Mouse (Mus musculus) heart, postnatal 0 days (tissue): Measurements from ENCODE around the gene Cpa4. TPM values are rescaled to one million over a fixed set of nuclear protein-coding genes. Genes with fewer than 3 reads are reported as not detected.
A peak's percentile ranks its signal among the peaks of the same experiment; 100 is the strongest.

Source experiments
- ATAC-seq: fragments of 200-750 bp; cut with Nextera tagmentation; 2 replicates; pipeline ENCODE4 v1.8.0; 2017; ENCODE audit warnings: low read depth, moderate number of reproducible peaks, moderate library complexity; ENCODE audit not compliant: insufficient read depth
- DNase-seq: peaks from one replicate; pipeline ENCODE4 v3.0.0-alpha.2; 2016; ENCODE audit warnings: low spot score
- H3K27ac ChIP-seq: fragments of 300-500 bp; sonication (generic); 2 replicates; pipeline ENCODE4 v1.5.1; 2014; ENCODE audit warnings: low read depth, mild to moderate bottlenecking
- H3K27me3 ChIP-seq: fragments of 300-500 bp; sonication (generic); 2 replicates; pipeline ENCODE4 v1.6.1; 2014; ENCODE audit warnings: low read length, mixed read lengths; ENCODE audit not compliant: control insufficient read depth, insufficient read depth
- H3K36me3 ChIP-seq: fragments of 300-500 bp; sonication (generic); replicated peaks from 2 replicates; pipeline ENCODE4 v1.6.1; 2014; ENCODE audit warnings: low read length, mixed read lengths; ENCODE audit not compliant: control insufficient read depth, insufficient read depth
- H3K4me1 ChIP-seq: fragments of 300-500 bp; sonication (generic); 2 replicates; pipeline ENCODE4 v1.6.1; 2014; ENCODE audit warnings: antibody characterized with exemption; ENCODE audit not compliant: control insufficient read depth, insufficient read depth
- H3K4me2 ChIP-seq: fragments of 300-500 bp; sonication (generic); 2 replicates; pipeline ENCODE4 v1.6.1; 2014; ENCODE audit warnings: low read depth, mild to moderate bottlenecking, low read length, moderate library complexity
- H3K4me3 ChIP-seq: fragments of 300-500 bp; sonication (generic); 2 replicates; pipeline ENCODE4 v1.5.1; 2014; ENCODE audit warnings: low read depth, low read length
- H3K9ac ChIP-seq: fragments of 300-500 bp; sonication (generic); replicated peaks from 2 replicates; pipeline ENCODE4 v1.6.1; 2014; ENCODE audit warnings: low read depth, low read length, mixed read lengths
- H3K9me3 ChIP-seq: fragments of 300-500 bp; sonication (generic); replicated peaks from 2 replicates; pipeline ENCODE4 v1.6.1; 2016; ENCODE audit warnings: low read length; ENCODE audit not compliant: control insufficient read depth
- CTCF ChIP-seq: IDR thresholded peaks from 2 replicates; pipeline ENCODE4 v1.5.1; 2016; ENCODE audit warnings: antibody characterized with exemption, control low read depth, low read depth
- EP300 ChIP-seq: IDR thresholded peaks from 2 replicates; pipeline ENCODE4 v1.6.1; 2016; ENCODE audit warnings: antibody characterized with exemption, low read depth
- WGBS: fragments of 180-500 bp; shearing (Covaris S2); extraction: QIAGEN DNeasy Blood & Tissue Kit; methylation state at CpG from one replicate; pipeline ENCODE4 v1.1.7; 2014; 5-methylcytosine and 5-hydroxymethylcytosine counted together
- polyA plus RNA-seq: library from polyadenylated mRNA; unstranded; fragments of >200 nt; fragmentation: Nextera tagmentation; extraction: Ambion mirVana; gene quantifications from 2 replicates; pipeline ENCODE4 v1.2.1, GENCODE M21; 2015
- total RNA-seq: library from RNA; depleted of rRNA; stranded (reverse); fragments of >200 nt; gene quantifications from 2 replicates; pipeline ENCODE4 v1.2.3, GENCODE M21; 2014; ENCODE audit warnings: low replicate concordance

Gene Cpa4
- total and polyA plus RNA-seq, 2 experiments from 2014 or later: 0.23 to 0.46 TPM

- Histone ChIP-seq H3K9ac (no peak overlapping the region), H3K36me3 (no peaks in the 10 kb centered on the region), H3K9me3 (no peaks in the 10 kb centered on the region), H3K27ac (peak overlapping the region; percentile 87), H3K4me1 (peaks cover 30% of the 10 kb centered on the region), H3K4me3 (no peak overlapping the region), H3K27me3 (no peaks in the 10 kb centered on the region), H3K4me2 (no peak overlapping the region)
- TF ChIP-seq CTCF: no peak
- TF ChIP-seq EP300: peak; percentile 92
- ATAC-seq: peak; percentile 99
- DNase-seq: peak; percentile 95
- WGBS: 32% methylated on average over 20 of the region's 20 CpGs
Measured at GRCm38 (mm10) chr6:30572456-30573311, 4.5 kb downstream of the Cpa4 start.

GRCm38 (mm10) chr6:30573380-30573779 lies 5.2 kb downstream of the Cpa4 start:
- ATAC-seq: no peak
- Histone ChIP-seq H3K9ac (no peak overlapping the region), H3K27me3 (no peaks in the 10 kb centered on the region), H3K9me3 (no peaks in the 10 kb centered on the region), H3K4me3 (no peak overlapping the region), H3K4me2 (no peak overlapping the region), H3K27ac (peak overlapping the region; percentile 73), H3K36me3 (no peaks in the 10 kb centered on the region), H3K4me1 (peaks cover 25% of the 10 kb centered on the region)
- DNase-seq: no peak
- WGBS: 67% methylated on average over 5 of the region's 5 CpGs
- TF ChIP-seq CTCF (no peak), EP300 (no peak)

GRCm38 (mm10) chr6:30574945-30575344 lies 6.8 kb downstream of the Cpa4 start:
- H3K36me3 ChIP-seq: no peaks in the 10 kb centered on the region
- ATAC-seq (no peak), DNase-seq (no peak)
- TF ChIP-seq EP300: no peak
- no peak for TF ChIP-seq CTCF
- H3K4me3 ChIP-seq: no peak overlapping the region
- H3K27ac ChIP-seq: no peak overlapping the region
- peaks cover 16% of the 10 kb centered on the region for H3K4me1 ChIP-seq
- H3K27me3 ChIP-seq: no peaks in the 10 kb centered on the region
- H3K9ac ChIP-seq: no peak overlapping the region
- H3K9me3 ChIP-seq: no peaks in the 10 kb centered on the region
- WGBS: 86% methylated on average over 1 of the region's 1 CpGs
- H3K4me2 ChIP-seq: no peak overlapping the region

GRCm38 (mm10) chr6:30576477-30577203 lies 8.5 kb downstream of the Cpa4 start:
- Histone ChIP-seq H3K4me1 (0 out of 2 replicates have a peak, but pooled peaks cover 8% of the 10 kb centered on the region), H3K4me2 (no peak overlapping the region), H3K9ac (no peak overlapping the region), H3K27ac (no peak overlapping the region), H3K4me3 (no peak overlapping the region), H3K9me3 (no peaks in the 10 kb centered on the region), H3K36me3 (no peaks in the 10 kb centered on the region), H3K27me3 (no peaks in the 10 kb centered on the region)
- TF ChIP-seq EP300: no peak
- no peak for TF ChIP-seq CTCF
- 89% methylated on average over 17 of the region's 17 CpGs for WGBS
- DNase-seq: no peak
- ATAC-seq: no peak

- TF ChIP-seq EP300: no peak
- no peak for TF ChIP-seq CTCF
- H3K9me3 ChIP-seq: no peaks in the 10 kb centered on the region
- no peak for ATAC-seq
- no peaks in the 10 kb centered on the region for H3K36me3 ChIP-seq
- no peak overlapping the region for H3K4me2 ChIP-seq
- DNase-seq: no peak
- WGBS: 86% methylated on average over 17 of the region's 17 CpGs
- H3K27ac ChIP-seq: no peak overlapping the region
- no peak overlapping the region for H3K4me3 ChIP-seq
- no peaks in the 10 kb centered on the region for H3K4me1 ChIP-seq
- no peaks in the 10 kb centered on the region for H3K27me3 ChIP-seq
- no peak overlapping the region for H3K9ac ChIP-seq
Measured at GRCm38 (mm10) chr6:30579961-30580840, 12.0 kb downstream of the Cpa4 start.
